Mouse (Mus musculus) embryonic facial prominence, embryonic 11.5 days (tissue): ENCODE data around the gene Sorl1. TPM values are rescaled to one million over a fixed set of nuclear protein-coding genes. Genes with fewer than 3 reads are reported as not detected.

ENCODE experiments used
- ATAC-seq: fragments of 200-750 bp; cut with Nextera tagmentation; replicated peaks from 2 replicates; pipeline ENCODE4 v1.8.0; 2017; ENCODE audit warnings: low read depth; ENCODE audit not compliant: insufficient number of reproducible peaks, low FRiP score, low TSS enrichment
- DNase-seq: peaks from one replicate; pipeline ENCODE4 v3.0.0-alpha.2; 2015; ENCODE audit warnings: low spot score
- H3K27ac ChIP-seq: fragments of 300-500 bp; sonication (generic); replicated peaks from 2 replicates; pipeline ENCODE4 v1.5.1; 2014; ENCODE audit warnings: mild to moderate bottlenecking, low read depth, low read length, control low read depth
- H3K27me3 ChIP-seq: fragments of 300-500 bp; sonication (generic); 2 replicates; pipeline ENCODE4 v1.6.1; 2014; ENCODE audit warnings: mild to moderate bottlenecking, low read length, moderate library complexity, mixed read lengths; ENCODE audit not compliant: control insufficient read depth, insufficient read depth
- H3K36me3 ChIP-seq: fragments of 300-500 bp; sonication (generic); replicated peaks from 2 replicates; pipeline ENCODE4 v1.6.1; 2014; ENCODE audit warnings: low read depth, mild to moderate bottlenecking, low read length, moderate library complexity, mixed read lengths; ENCODE audit not compliant: control insufficient read depth, insufficient read depth
- H3K4me1 ChIP-seq: fragments of 300-500 bp; sonication (generic); 2 replicates; pipeline ENCODE4 v1.6.1; 2014; ENCODE audit warnings: low read length, mixed read lengths; ENCODE audit not compliant: control insufficient read depth, insufficient read depth
- H3K4me2 ChIP-seq: fragments of 300-500 bp; sonication (generic); 2 replicates; pipeline ENCODE4 v1.6.1; 2014; ENCODE audit warnings: low read depth, mild to moderate bottlenecking, control low read depth, low read length, moderate library complexity
- H3K4me3 ChIP-seq: fragments of 300-500 bp; sonication (generic); 2 replicates; pipeline ENCODE4 v1.5.1; 2014; ENCODE audit warnings: low read depth, low read length, control low read depth
- H3K9ac ChIP-seq: fragments of 300-500 bp; sonication (generic); replicated peaks from 2 replicates; pipeline ENCODE4 v1.6.1; 2014; ENCODE audit warnings: mild to moderate bottlenecking, control low read depth, low read length
- H3K9me3 ChIP-seq: fragments of 300-500 bp; sonication (generic); replicated peaks from 2 replicates; pipeline ENCODE4 v1.6.1; 2016; ENCODE audit warnings: mild to moderate bottlenecking, low read length, inconsistent platforms, mixed read lengths; ENCODE audit not compliant: control insufficient read depth
- WGBS: fragments of 180-500 bp; shearing (Covaris S2); extraction: QIAGEN DNeasy Blood & Tissue Kit; methylation state at CpG from one replicate; pipeline ENCODE4 v1.1.7; 2014; 5-methylcytosine and 5-hydroxymethylcytosine counted together
- polyA plus RNA-seq: library from polyadenylated mRNA; unstranded; fragments of >200 nt; fragmentation: Nextera tagmentation; extraction: Ambion mirVana; gene quantifications from 2 replicates; pipeline ENCODE4 v1.2.1, GENCODE M21; 2014

Gene Sorl1
- polyA plus RNA-seq, 1 experiment from 2014 or later = 5.8 TPM

- Histone ChIP-seq H3K36me3 (no peaks in the 10 kb centered on the region), H3K4me2 (no peak overlapping the region), H3K9me3 (no peaks in the 10 kb centered on the region), H3K9ac (no peak overlapping the region), H3K27me3 (no peaks in the 10 kb centered on the region), H3K27ac (no peak overlapping the region), H3K4me3 (no peak overlapping the region), H3K4me1 (no peaks in the 10 kb centered on the region)
- ATAC-seq (no peak), DNase-seq (no peak)
- 69% methylated on average over 5 of the region's 5 CpGs for WGBS
Measured at GRCm38 (mm10) chr9:42137578-42137977, 13.5 kb upstream of the Sorl1 start.

- DNase-seq (no peak), ATAC-seq (no peak)
- H3K9ac ChIP-seq = no peak overlapping the region
- H3K4me3 ChIP-seq = no peak overlapping the region
- H3K27ac ChIP-seq = no peak overlapping the region
- WGBS = 80% methylated on average over 13 of the region's 13 CpGs
- no peaks in the 10 kb centered on the region for H3K9me3 ChIP-seq
- no peaks in the 10 kb centered on the region for H3K36me3 ChIP-seq
- no peaks in the 10 kb centered on the region for H3K4me1 ChIP-seq
- no peaks in the 10 kb centered on the region for H3K27me3 ChIP-seq
- no peak overlapping the region for H3K4me2 ChIP-seq
Measured at GRCm38 (mm10) chr9:42130793-42131760, 7.0 kb upstream of the Sorl1 start.

GRCm38 (mm10) chr9:42127983-42128382 is 3.9 kb upstream of the Sorl1 start:
- H3K4me1 ChIP-seq = no peaks in the 10 kb centered on the region; the same call in 1 of the 2 replicates
- H3K4me2 ChIP-seq = no peak overlapping the region
- H3K36me3 ChIP-seq = no peaks in the 10 kb centered on the region
- no peak for ATAC-seq
- H3K9ac ChIP-seq = no peak overlapping the region
- DNase-seq = no peak
- H3K9me3 ChIP-seq = no peaks in the 10 kb centered on the region
- 75% methylated on average over 5 of the region's 5 CpGs for WGBS
- no peak overlapping the region for H3K27ac ChIP-seq
- no peak overlapping the region for H3K4me3 ChIP-seq
- H3K27me3 ChIP-seq = no peaks in the 10 kb centered on the region

- no peaks in the 10 kb centered on the region for H3K9me3 ChIP-seq
- H3K27ac ChIP-seq = no peak overlapping the region
- 86% methylated on average over 9 of the region's 9 CpGs for WGBS
- H3K9ac ChIP-seq = no peak overlapping the region
- no peak overlapping the region for H3K4me2 ChIP-seq
- H3K4me1 ChIP-seq = no peaks in the 10 kb centered on the region; the same call in 1 of the 2 replicates
- DNase-seq = no peak
- no peaks in the 10 kb centered on the region for H3K27me3 ChIP-seq
- ATAC-seq = no peak
- no peak overlapping the region for H3K4me3 ChIP-seq
- no peaks in the 10 kb centered on the region for H3K36me3 ChIP-seq
Measured at GRCm38 (mm10) chr9:42125262-42125982, 1.3 kb upstream of the Sorl1 start.

GRCm38 (mm10) chr9:42123204-42123603 is 893 bp downstream of the Sorl1 start:
- H3K36me3 ChIP-seq = no peaks in the 10 kb centered on the region
- no peak overlapping the region for H3K27ac ChIP-seq
- 34% methylated on average over 11 of the region's 11 CpGs for WGBS
- H3K4me2 ChIP-seq = peak overlapping the region; percentile 97
- peak overlapping the region; percentile 77 for H3K4me3 ChIP-seq
- no peak for ATAC-seq
- no peaks in the 10 kb centered on the region for H3K27me3 ChIP-seq
- peak overlapping the region; percentile 82 for H3K9ac ChIP-seq
- H3K4me1 ChIP-seq = no peaks in the 10 kb centered on the region; the same call in 1 of the 2 replicates
- DNase-seq = peak; percentile 4
- H3K9me3 ChIP-seq = no peaks in the 10 kb centered on the region

GRCm38 (mm10) chr9:42122441-42122840 is 1.7 kb downstream of the Sorl1 start:
- H3K4me3 ChIP-seq = no peak overlapping the region
- no peaks in the 10 kb centered on the region for H3K27me3 ChIP-seq
- no peaks in the 10 kb centered on the region for H3K9me3 ChIP-seq
- H3K4me1 ChIP-seq = no peaks in the 10 kb centered on the region; the same call in 1 of the 2 replicates
- H3K9ac ChIP-seq = no peak overlapping the region
- no peak overlapping the region for H3K27ac ChIP-seq
- WGBS = 84% methylated on average over 6 of the region's 6 CpGs
- no peaks in the 10 kb centered on the region for H3K36me3 ChIP-seq
- no peak for DNase-seq
- no peak overlapping the region for H3K4me2 ChIP-seq
- ATAC-seq = no peak

- Histone ChIP-seq H3K4me1 (no peaks in the 10 kb centered on the region; the same call in 1 of the 2 replicates), H3K9ac (no peak overlapping the region), H3K36me3 (no peaks in the 10 kb centered on the region), H3K4me3 (no peak overlapping the region), H3K27me3 (no peaks in the 10 kb centered on the region), H3K4me2 (no peak overlapping the region), H3K27ac (no peak overlapping the region), H3K9me3 (no peaks in the 10 kb centered on the region)
- ATAC-seq = no peak
- WGBS = 76% methylated on average over 10 of the region's 10 CpGs
- DNase-seq = no peak
Measured at GRCm38 (mm10) chr9:42121631-42122354, 2.3 kb downstream of the Sorl1 start.
